Mouse (Mus musculus) heart, embryonic 16.5 days (tissue): ENCODE results near the gene Arhgap15. TPM values are rescaled to one million over a fixed set of nuclear protein-coding genes. Genes with fewer than 3 reads are reported as not detected.
A peak's percentile ranks its signal among the peaks of the same experiment; 100 is the strongest.

Experiments
- ATAC-seq: fragments of 200-750 bp; cut with Nextera tagmentation; replicated peaks from 2 replicates; pipeline ENCODE4 v1.8.0; 2017; ENCODE audit warnings: moderate number of reproducible peaks; ENCODE audit not compliant: insufficient read depth, low FRiP score; ENCODE audit errors: extremely low read depth
- H3K27ac ChIP-seq: fragments of 300-500 bp; sonication (generic); 2 replicates; pipeline ENCODE4 v1.5.1; 2014; ENCODE audit warnings: mild to moderate bottlenecking, low read length, control low read depth, moderate library complexity
- H3K27me3 ChIP-seq: fragments of 300-500 bp; sonication (generic); 2 replicates; pipeline ENCODE4 v1.6.1; 2014; ENCODE audit warnings: low read length, mixed read lengths; ENCODE audit not compliant: control insufficient read depth, insufficient read depth
- H3K36me3 ChIP-seq: fragments of 300-500 bp; sonication (generic); 2 replicates; pipeline ENCODE4 v1.6.1; 2014; ENCODE audit not compliant: control insufficient read depth, insufficient read depth
- H3K4me1 ChIP-seq: fragments of 300-500 bp; sonication (generic); 2 replicates; pipeline ENCODE4 v1.6.1; 2014; ENCODE audit warnings: low read length, mixed read lengths; ENCODE audit not compliant: control insufficient read depth, insufficient read depth
- H3K4me2 ChIP-seq: fragments of 300-500 bp; sonication (generic); 2 replicates; pipeline ENCODE4 v1.6.1; 2014; ENCODE audit warnings: low read depth, mild to moderate bottlenecking, control low read depth, low read length
- H3K4me3 ChIP-seq: fragments of 300-500 bp; sonication (generic); 2 replicates; pipeline ENCODE4 v1.5.1; 2014; ENCODE audit warnings: mild to moderate bottlenecking, control low read depth, low read length
- H3K9ac ChIP-seq: fragments of 300-500 bp; sonication (generic); 2 replicates; pipeline ENCODE4 v1.6.1; 2014; ENCODE audit warnings: low read length, control low read depth
- H3K9me3 ChIP-seq: fragments of 300-500 bp; sonication (generic); replicated peaks from 2 replicates; pipeline ENCODE4 v1.6.1; 2016; ENCODE audit warnings: low read length; ENCODE audit not compliant: control insufficient read depth
- WGBS: fragments of 180-500 bp; shearing (Covaris S2); extraction: QIAGEN DNeasy Blood & Tissue Kit; methylation state at CpG from one replicate; pipeline ENCODE4 v1.1.7; 2014; 5-methylcytosine and 5-hydroxymethylcytosine counted together
- polyA plus RNA-seq: library from polyadenylated mRNA; unstranded; fragments of >200 nt; fragmentation: Nextera tagmentation; extraction: Ambion mirVana; gene quantifications from 2 replicates; pipeline ENCODE4 v1.2.1, GENCODE M21; 2015

Gene Arhgap15
- polyA plus RNA-seq, 1 experiment from 2014 or later = 7.2 TPM

GRCm38 (mm10) chr2:44222176-44222753, 473.6 kb downstream of the Arhgap15 start:
- 18% methylated on average over 6 of the region's 6 CpGs for WGBS
- Histone ChIP-seq H3K9me3 (no peaks in the 10 kb centered on the region), H3K4me2 (peak overlapping the region; percentile 44)

GRCm38 (mm10) chr2:44234856-44235255, 486.2 kb downstream of the Arhgap15 start:
- no peaks in the 10 kb centered on the region for H3K9me3 ChIP-seq
- no peaks in the 10 kb centered on the region for H3K4me1 ChIP-seq
- WGBS = 87% methylated on average over 1 of the region's 1 CpGs
- no peak overlapping the region for H3K27ac ChIP-seq
- H3K4me3 ChIP-seq = no peak overlapping the region
- H3K9ac ChIP-seq = no peak overlapping the region
- no peak for ATAC-seq
- H3K36me3 ChIP-seq = no peaks in the 10 kb centered on the region
- H3K4me2 ChIP-seq = no peak overlapping the region
- no peaks in the 10 kb centered on the region for H3K27me3 ChIP-seq

More at GRCm38 (mm10) chr2:44222176-44222753, 473.6 kb downstream of the Arhgap15 start:
- Histone ChIP-seq H3K9ac (no peak overlapping the region), H3K4me1 (peaks cover 6% of the 10 kb centered on the region; the same call in 1 of the 2 replicates), H3K27me3 (no peaks in the 10 kb centered on the region), H3K4me3 (no peak overlapping the region), H3K27ac (no peak overlapping the region), H3K36me3 (no peaks in the 10 kb centered on the region)
- no peak for ATAC-seq

- Histone ChIP-seq H3K4me2 (no peak overlapping the region), H3K9ac (no peak overlapping the region), H3K27me3 (no peaks in the 10 kb centered on the region), H3K36me3 (no peaks in the 10 kb centered on the region), H3K4me1 (no peaks in the 10 kb centered on the region), H3K9me3 (no peaks in the 10 kb centered on the region), H3K27ac (no peak overlapping the region), H3K4me3 (no peak overlapping the region)
- no peak for ATAC-seq
- WGBS = 62% methylated on average over 7 of the region's 7 CpGs
Measured at GRCm38 (mm10) chr2:44241657-44242454, 493.2 kb downstream of the Arhgap15 start.

GRCm38 (mm10) chr2:44242628-44243255, 494.1 kb downstream of the Arhgap15 start:
- Histone ChIP-seq H3K4me2 (no peak overlapping the region), H3K36me3 (no peaks in the 10 kb centered on the region), H3K27ac (no peak overlapping the region), H3K4me1 (no peaks in the 10 kb centered on the region), H3K9me3 (no peaks in the 10 kb centered on the region), H3K9ac (no peak overlapping the region), H3K27me3 (no peaks in the 10 kb centered on the region), H3K4me3 (no peak overlapping the region)
- no peak for ATAC-seq
- 73% methylated on average over 15 of the region's 15 CpGs for WGBS

GRCm38 (mm10) chr2:44255343-44255742, 506.7 kb downstream of the Arhgap15 start:
- H3K27ac ChIP-seq = no peak overlapping the region
- no peaks in the 10 kb centered on the region for H3K36me3 ChIP-seq
- 79% methylated on average over 4 of the region's 4 CpGs for WGBS
- no peaks in the 10 kb centered on the region for H3K4me1 ChIP-seq
- H3K9ac ChIP-seq = no peak overlapping the region
- no peak for ATAC-seq
- no peaks in the 10 kb centered on the region for H3K9me3 ChIP-seq
- H3K27me3 ChIP-seq = no peaks in the 10 kb centered on the region
- no peak overlapping the region for H3K4me2 ChIP-seq
- no peak overlapping the region for H3K4me3 ChIP-seq

- H3K4me3 ChIP-seq = no peak overlapping the region
- no peak overlapping the region for H3K27ac ChIP-seq
- H3K36me3 ChIP-seq = no peaks in the 10 kb centered on the region
- WGBS = 65% methylated on average over 2 of the region's 2 CpGs
- H3K9ac ChIP-seq = no peak overlapping the region
- H3K4me2 ChIP-seq = no peak overlapping the region
- no peaks in the 10 kb centered on the region for H3K4me1 ChIP-seq
- H3K9me3 ChIP-seq = no peaks in the 10 kb centered on the region
- ATAC-seq = no peak
- no peaks in the 10 kb centered on the region for H3K27me3 ChIP-seq
Measured at GRCm38 (mm10) chr2:44257946-44258345, 509.3 kb downstream of the Arhgap15 start.

- H3K27me3 ChIP-seq = no peaks in the 10 kb centered on the region
- no peak for ATAC-seq
- H3K4me3 ChIP-seq = no peak overlapping the region
- H3K27ac ChIP-seq = no peak overlapping the region
- 60% methylated on average over 17 of the region's 17 CpGs for WGBS
- H3K4me1 ChIP-seq = no peaks in the 10 kb centered on the region
- H3K4me2 ChIP-seq = no peak overlapping the region
- no peaks in the 10 kb centered on the region for H3K36me3 ChIP-seq
- H3K9ac ChIP-seq = no peak overlapping the region
- no peaks in the 10 kb centered on the region for H3K9me3 ChIP-seq
Measured at GRCm38 (mm10) chr2:44271455-44272346, 523.1 kb downstream of the Arhgap15 start.

- Histone ChIP-seq H3K9ac (no peak overlapping the region), H3K4me1 (no peaks in the 10 kb centered on the region), H3K9me3 (no peaks in the 10 kb centered on the region), H3K4me2 (no peak overlapping the region), H3K27ac (no peak overlapping the region), H3K36me3 (no peaks in the 10 kb centered on the region), H3K4me3 (no peak overlapping the region), H3K27me3 (no peaks in the 10 kb centered on the region)
- 68% methylated on average over 13 of the region's 13 CpGs for WGBS
- no peak for ATAC-seq
Measured at GRCm38 (mm10) chr2:44272606-44273005, 524.0 kb downstream of the Arhgap15 start.
